Mouse (Mus musculus): Measurements from ENCODE around the gene Cox4i2. TPM values are rescaled to one million over a fixed set of nuclear protein-coding genes. Genes with fewer than 3 reads are reported as not detected.

Gene Cox4i2
- total RNA-seq, 2 experiments from 2014 or later = 1.4 to 1.6 TPM

- no peak for TF ChIP-seq CTCF (conservative IDR thresholded peaks at IDR 0.05)
These were observed 16.4 kb upstream of the Cox4i2 start for GRCm38 (mm10) chr2:152737306-152738221.

DNA sequence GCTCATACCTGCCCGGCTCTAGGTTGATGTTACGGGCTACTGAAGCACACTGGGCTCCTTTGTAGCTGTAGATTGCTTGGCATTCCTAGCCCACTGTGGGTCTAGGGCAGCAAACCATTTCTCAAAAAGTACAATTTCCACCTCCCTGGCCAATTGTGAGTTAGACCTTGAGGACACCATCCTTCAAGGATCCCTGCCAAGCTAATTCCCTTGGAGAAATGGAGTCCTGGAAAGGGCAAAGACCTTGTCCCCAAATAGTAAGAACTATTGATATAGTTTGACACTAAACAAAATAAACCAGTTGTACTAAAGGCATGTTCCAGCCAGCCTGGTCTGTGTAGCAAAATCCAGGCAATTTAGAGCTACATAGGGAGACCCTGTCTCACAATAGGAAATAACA lies 15.6 kb upstream of the Cox4i2 start:
- peak overlapping the region; percentile 69 for H3K27ac ChIP-seq
- TF ChIP-seq CTCF (conservative IDR thresholded peaks at IDR 0.05) = no peak
- H3K4me3 ChIP-seq = peak overlapping the region; percentile 60
- no peak for DNase-seq (ENCODE audit: low spot score in 2 of 2)

More at GRCm38 (mm10) chr2:152737306-152738221, 16.4 kb upstream of the Cox4i2 start:
- Histone ChIP-seq H3K4me3 (peak overlapping the region; percentile 60), H3K27ac (peak overlapping the region; percentile 69)
- DNase-seq (ENCODE audit: low spot score in 2 of 2) = no peak

DNA sequence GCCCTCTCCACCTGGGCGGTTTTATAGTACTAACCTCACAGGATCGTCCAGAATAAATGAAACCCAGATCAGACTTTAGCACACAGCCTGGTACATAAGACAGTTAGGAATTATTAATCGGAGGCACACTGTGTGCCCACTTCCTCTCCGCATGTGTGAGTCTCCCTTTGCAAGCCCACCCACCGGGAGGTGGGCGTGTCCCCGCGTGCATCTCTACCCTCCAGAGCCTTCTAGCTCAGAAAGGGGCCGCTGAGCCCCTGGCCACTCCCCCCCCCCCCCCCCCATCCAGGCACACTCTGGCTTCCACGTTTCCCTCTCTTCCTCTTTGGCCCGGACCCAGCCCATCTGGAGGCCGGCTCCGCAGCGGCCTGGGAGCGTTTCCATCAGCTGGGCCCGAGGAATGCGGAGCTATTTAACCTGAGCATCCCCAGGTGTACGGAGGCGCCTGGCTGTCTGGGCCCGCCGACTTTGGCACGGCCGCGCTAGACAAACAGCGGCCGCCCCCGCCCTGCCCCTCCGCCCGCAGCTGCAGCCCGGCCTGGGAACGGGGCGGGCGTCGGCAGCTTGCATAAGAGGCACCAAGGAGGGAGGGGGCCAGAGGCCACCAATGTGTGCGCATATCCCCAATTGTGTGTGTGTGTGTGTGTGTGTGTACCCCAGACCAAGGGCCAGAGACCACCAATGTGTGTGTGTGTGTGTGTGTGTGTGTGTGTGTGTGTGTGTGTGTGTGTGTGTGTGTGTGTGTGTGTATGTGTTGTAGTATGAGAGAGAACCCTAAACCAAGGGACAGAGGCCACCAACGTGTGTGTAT lies 14.7 kb upstream of the Cox4i2 start:
- H3K27ac ChIP-seq = peak overlapping the region; percentile 69
- TF ChIP-seq CTCF (conservative IDR thresholded peaks at IDR 0.05) = no peak
- no peak for DNase-seq (ENCODE audit: low spot score in 2 of 2)
- peak overlapping the region; percentile 60 for H3K4me3 ChIP-seq

GRCm38 (mm10) chr2:152739842-152740260 lies 14.1 kb upstream of the Cox4i2 start:
- no peak for DNase-seq (ENCODE audit: low spot score in 2 of 2)
- H3K4me3 ChIP-seq = no peak overlapping the region
- peak overlapping the region; percentile 67; the same call in 1 of the 2 replicates for H3K27ac ChIP-seq
- TF ChIP-seq CTCF (conservative IDR thresholded peaks at IDR 0.05) = no peak

- DNase-seq (ENCODE audit: low spot score in 2 of 2) = no peak
- Histone ChIP-seq H3K27ac (no peak overlapping the region), H3K4me3 (no peak overlapping the region)
- no peak for TF ChIP-seq CTCF (conservative IDR thresholded peaks at IDR 0.05)
These were observed 13.5 kb upstream of the Cox4i2 start for GRCm38 (mm10) chr2:152740490-152740889.

DNA sequence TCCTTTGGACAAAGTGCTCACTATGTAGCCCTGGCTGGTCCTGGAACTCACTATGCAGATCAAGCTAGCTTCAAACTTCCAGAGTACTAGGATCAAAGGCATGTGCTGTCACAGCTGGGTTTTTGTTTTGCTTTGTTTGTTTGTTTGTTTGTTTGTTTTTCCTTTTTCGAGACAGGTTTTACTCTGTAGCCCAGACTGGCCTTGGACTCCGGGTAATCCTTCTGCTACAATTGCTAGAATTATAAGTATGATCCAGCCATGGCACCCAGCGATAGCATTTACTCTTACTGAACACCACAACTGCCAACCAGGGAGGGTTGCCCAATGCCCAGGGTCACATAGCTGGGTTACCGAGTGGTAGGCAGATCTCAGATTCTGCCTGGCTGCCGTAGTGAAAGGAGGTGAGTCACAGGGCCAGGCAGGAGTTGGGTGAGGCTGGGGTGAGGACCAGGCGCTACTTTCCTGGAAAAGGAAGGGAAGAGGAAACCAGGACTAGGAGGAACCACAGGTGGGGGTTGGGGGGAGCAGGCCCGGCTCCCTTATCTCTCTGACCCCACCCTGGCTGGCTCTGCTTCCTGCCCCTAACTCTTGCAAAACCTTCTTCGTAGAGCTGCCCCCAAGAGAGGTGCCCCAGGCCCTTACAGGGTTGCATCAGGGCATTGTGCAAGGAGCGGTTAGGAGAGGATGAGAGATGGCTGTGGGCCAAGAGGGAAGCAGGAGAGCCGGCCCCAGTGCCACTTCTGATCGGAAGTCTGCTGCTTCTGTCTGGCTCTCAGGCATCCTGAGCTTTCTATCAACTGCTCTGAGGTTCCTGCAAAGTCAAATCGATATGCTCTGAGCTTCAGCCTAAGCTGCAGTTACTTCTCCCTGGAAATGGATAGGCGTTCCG lies 12.6 kb upstream of the Cox4i2 start:
- Histone ChIP-seq H3K27ac (peak overlapping the region; percentile 49), H3K4me3 (no peak overlapping the region)
- no peak for DNase-seq (ENCODE audit: low spot score in 2 of 2)
- no peak for TF ChIP-seq CTCF (conservative IDR thresholded peaks at IDR 0.05)

GRCm38 (mm10) chr2:152742435-152742834 lies 11.5 kb upstream of the Cox4i2 start:
- no peak overlapping the region; the same call in 1 of the 2 replicates for H3K27ac ChIP-seq
- H3K4me3 ChIP-seq = no peak overlapping the region
- peak; percentile 70 for TF ChIP-seq CTCF (conservative IDR thresholded peaks at IDR 0.05)
- peak in 1 of 2 experiments; percentile 37 for DNase-seq (ENCODE audit: low spot score in 2 of 2)

- no peak for TF ChIP-seq CTCF (conservative IDR thresholded peaks at IDR 0.05)
- Histone ChIP-seq H3K4me3 (no peak overlapping the region), H3K27ac (no peak overlapping the region)
- DNase-seq (ENCODE audit: low spot score in 2 of 2) = no peak
These were observed 2.8 kb downstream of the Cox4i2 start for GRCm38 (mm10) chr2:152756474-152757393.

GRCm38 (mm10) chr2:152757478-152757877 lies 3.5 kb downstream of the Cox4i2 start:
- Histone ChIP-seq H3K27ac (no peak overlapping the region), H3K4me3 (no peak overlapping the region)
- no peak for TF ChIP-seq CTCF (conservative IDR thresholded peaks at IDR 0.05)
- DNase-seq (ENCODE audit: low spot score in 2 of 2) = no peak

- Histone ChIP-seq H3K4me3 (no peak overlapping the region), H3K27ac (no peak overlapping the region)
- TF ChIP-seq CTCF (conservative IDR thresholded peaks at IDR 0.05) = no peak
- no peak for DNase-seq (ENCODE audit: low spot score in 2 of 2)
These were observed 4.4 kb downstream of the Cox4i2 start for GRCm38 (mm10) chr2:152758351-152758750.

- no peak for TF ChIP-seq CTCF (conservative IDR thresholded peaks at IDR 0.05)
- Histone ChIP-seq H3K27ac (no peak overlapping the region), H3K4me3 (no peak overlapping the region)
- DNase-seq (ENCODE audit: low spot score in 2 of 2) = no peak
These were observed 9.3 kb downstream of the Cox4i2 start for GRCm38 (mm10) chr2:152763310-152763709.

All from layer of hippocampus, adult 2 months (tissue).